Mouse (Mus musculus): ENCODE measurements around the gene Akr1b10. TPM values are rescaled to one million over a fixed set of nuclear protein-coding genes. Genes with fewer than 3 reads are reported as not detected.
A peak's percentile ranks its signal among the peaks of the same experiment; 100 is the strongest.
"Not testable (repeated sequence)": the region's sequence is repeated elsewhere in the genome, so short reads cannot be mapped to it uniquely, and the experiment has no call there.

The Akr1b10 gene
- polyA plus RNA-seq (2016; fragmentation: Nextera tagmentation; extraction: Ambion mirVana), result 10.0 and 12.3 TPM in 2 replicates

- no peak within 1 kb of the TSS for H3K27ac ChIP-seq
- H3K4me1 ChIP-seq, result no peaks in the 10 kb centered on the region; the same call in 1 of the 2 replicates
- WGBS, result 2% methylated on average over 17 of the region's 17 CpGs
- H3K36me3 ChIP-seq, result no peaks in the 10 kb centered on the region
- peak within 1 kb of the TSS; percentile 48; the same call in 1 of the 2 replicates for H3K9ac ChIP-seq
- H3K9me3 ChIP-seq, result no peaks in the 10 kb centered on the region
- peak within 1 kb of the TSS; percentile 77 for H3K4me2 ChIP-seq (replicated peaks)
- ATAC-seq (ENCODE audit: low FRiP score, low read depth), result peak; percentile 68
- H3K27me3 ChIP-seq (replicated peaks), result no peaks in the 10 kb centered on the region
- H3K4me3 ChIP-seq, result peak within 1 kb of the TSS; percentile 43
Observed at GRCm38 (mm10) chr6:34384110-34384661, at the start of gene Akr1b10. Akr1b10 (plus strand) TSS chr6:34384218.

GRCm38 (mm10) chr6:34334673-34335072 is 49.3 kb upstream of the Akr1b10 start:
- Histone ChIP-seq H3K27me3 (replicated peaks) (no peaks in the 10 kb centered on the region), H3K9ac (no peak overlapping the region), H3K4me2 (replicated peaks) (no peak overlapping the region), H3K4me1 (no peaks in the 10 kb centered on the region), H3K4me3 (no peak overlapping the region), H3K27ac (no peak overlapping the region), H3K9me3 (no peaks in the 10 kb centered on the region), H3K36me3 (no peaks in the 10 kb centered on the region)
- WGBS, result 93% methylated on average over 5 of the region's 5 CpGs
- no peak for ATAC-seq (ENCODE audit: low FRiP score, low read depth)

GRCm38 (mm10) chr6:34337799-34338198 is 46.2 kb upstream of the Akr1b10 start:
- Histone ChIP-seq H3K4me3 (no peak overlapping the region), H3K4me2 (replicated peaks) (no peak overlapping the region), H3K4me1 (no peaks in the 10 kb centered on the region), H3K36me3 (no peaks in the 10 kb centered on the region), H3K9ac (no peak overlapping the region), H3K27ac (no peak overlapping the region), H3K9me3 (no peaks in the 10 kb centered on the region), H3K27me3 (replicated peaks) (no peaks in the 10 kb centered on the region)
- WGBS, result 85% methylated on average over 2 of the region's 2 CpGs
- no peak for ATAC-seq (ENCODE audit: low FRiP score, low read depth)

- no peak for ATAC-seq (ENCODE audit: low FRiP score, low read depth)
- 94% methylated on average over 4 of the region's 4 CpGs for WGBS
Observed at GRCm38 (mm10) chr6:34341991-34342390, 42.0 kb upstream of the Akr1b10 start.

GRCm38 (mm10) chr6:34342476-34342875 is 41.5 kb upstream of the Akr1b10 start:
- Histone ChIP-seq H3K27me3 (replicated peaks) (no peaks in the 10 kb centered on the region), H3K9me3 (no peaks in the 10 kb centered on the region), H3K4me1 (0 out of 2 replicates have a peak, but pooled peaks cover 3% of the 10 kb centered on the region), H3K4me3 (no peak overlapping the region), H3K9ac (no peak overlapping the region), H3K4me2 (replicated peaks) (no peak overlapping the region), H3K36me3 (no peaks in the 10 kb centered on the region), H3K27ac (no peak overlapping the region)
- 89% methylated on average over 2 of the region's 2 CpGs for WGBS
- no peak for ATAC-seq (ENCODE audit: low FRiP score, low read depth)

More at GRCm38 (mm10) chr6:34341991-34342390, 42.0 kb upstream of the Akr1b10 start:
- Histone ChIP-seq H3K4me1 (0 out of 2 replicates have a peak, but pooled peaks cover 3% of the 10 kb centered on the region), H3K9ac (no peak overlapping the region), H3K27me3 (replicated peaks) (no peaks in the 10 kb centered on the region), H3K4me2 (replicated peaks) (no peak overlapping the region), H3K4me3 (no peak overlapping the region), H3K36me3 (no peaks in the 10 kb centered on the region), H3K27ac (no peak overlapping the region), H3K9me3 (no peaks in the 10 kb centered on the region)

GRCm38 (mm10) chr6:34343426-34343825 is 40.6 kb upstream of the Akr1b10 start:
- 86% methylated on average over 6 of the region's 6 CpGs for WGBS
- Histone ChIP-seq H3K27ac (no peak overlapping the region), H3K4me3 (no peak overlapping the region), H3K27me3 (replicated peaks) (no peaks in the 10 kb centered on the region), H3K36me3 (no peaks in the 10 kb centered on the region), H3K9ac (no peak overlapping the region), H3K9me3 (no peaks in the 10 kb centered on the region), H3K4me1 (0 out of 2 replicates have a peak, but pooled peaks cover 3% of the 10 kb centered on the region), H3K4me2 (replicated peaks) (no peak overlapping the region)
- ATAC-seq (ENCODE audit: low FRiP score, low read depth), result no peak

GRCm38 (mm10) chr6:34344135-34344850 is 39.7 kb upstream of the Akr1b10 start:
- ATAC-seq (ENCODE audit: low FRiP score, low read depth), result no peak

GRCm38 (mm10) chr6:34344935-34345334 is 39.1 kb upstream of the Akr1b10 start:
- Histone ChIP-seq H3K9me3 (no peaks in the 10 kb centered on the region), H3K9ac (no peak overlapping the region), H3K4me2 (replicated peaks) (no peak overlapping the region), H3K36me3 (no peaks in the 10 kb centered on the region), H3K4me1 (0 out of 2 replicates have a peak, but pooled peaks cover 3% of the 10 kb centered on the region), H3K27ac (no peak overlapping the region), H3K27me3 (replicated peaks) (no peaks in the 10 kb centered on the region), H3K4me3 (no peak overlapping the region)
- ATAC-seq (ENCODE audit: low FRiP score, low read depth), result no peak
- WGBS, result 29% methylated on average over 9 of the region's 9 CpGs

More at GRCm38 (mm10) chr6:34344135-34344850, 39.7 kb upstream of the Akr1b10 start:
- Histone ChIP-seq H3K4me3 (no peak overlapping the region), H3K4me1 (0 out of 2 replicates have a peak, but pooled peaks cover 3% of the 10 kb centered on the region), H3K36me3 (no peaks in the 10 kb centered on the region), H3K9me3 (no peaks in the 10 kb centered on the region), H3K27me3 (replicated peaks) (no peaks in the 10 kb centered on the region), H3K4me2 (replicated peaks) (no peak overlapping the region), H3K27ac (no peak overlapping the region), H3K9ac (no peak overlapping the region)
- WGBS, result 42% methylated on average over 10 of the region's 10 CpGs

GRCm38 (mm10) chr6:34346096-34346898 is 37.7 kb upstream of the Akr1b10 start:
- Histone ChIP-seq H3K4me1 (0 out of 2 replicates have a peak, but pooled peaks cover 3% of the 10 kb centered on the region), H3K4me2 (replicated peaks) (peak overlapping the region; percentile 28; the same call in 1 of the 2 replicates), H3K36me3 (no peaks in the 10 kb centered on the region), H3K27ac (no peak overlapping the region), H3K9ac (no peak overlapping the region), H3K9me3 (no peaks in the 10 kb centered on the region), H3K4me3 (no peak overlapping the region), H3K27me3 (replicated peaks) (no peaks in the 10 kb centered on the region)
- WGBS, result 53% methylated on average over 14 of the region's 14 CpGs
- ATAC-seq (ENCODE audit: low FRiP score, low read depth), result peak; percentile 83

- H3K9ac ChIP-seq, result no peak overlapping the region
- H3K9me3 ChIP-seq, result no peaks in the 10 kb centered on the region
- H3K36me3 ChIP-seq, result no peaks in the 10 kb centered on the region
- WGBS, result 87% methylated on average over 12 of the region's 12 CpGs
- H3K4me2 ChIP-seq (replicated peaks), result no peak overlapping the region
- H3K4me1 ChIP-seq, result peaks cover 12% of the 10 kb centered on the region
- no peaks in the 10 kb centered on the region for H3K27me3 ChIP-seq (replicated peaks)
- no peak overlapping the region for H3K4me3 ChIP-seq
- ATAC-seq (ENCODE audit: low FRiP score, low read depth), result no peak
- no peak overlapping the region for H3K27ac ChIP-seq
Observed at GRCm38 (mm10) chr6:34350037-34350699, 33.9 kb upstream of the Akr1b10 start.

GRCm38 (mm10) chr6:34351481-34351880 is 32.5 kb upstream of the Akr1b10 start:
- H3K9me3 ChIP-seq; H3K4me3 ChIP-seq; H3K36me3 ChIP-seq; H3K4me2 ChIP-seq (replicated peaks); H3K27ac ChIP-seq; ATAC-seq (ENCODE audit: low FRiP score, low read depth); H3K27me3 ChIP-seq (replicated peaks); H3K9ac ChIP-seq: not testable (repeated sequence)
- 40% methylated on average over 10 of the region's 10 CpGs for WGBS
- H3K4me1 ChIP-seq, result peaks cover 12% of the 10 kb centered on the region

Measured in neural tube, embryonic 12.5 days (tissue).